Mouse (Mus musculus): ENCODE measurements at regions not wholly inside any gene's neighbourhood (a gene's known extent, or its start where the extent isn't known, plus 50 kb on each side); places are given as distances from the start of the nearest gene placed in this dataset.

GRCm38 (mm10) chr8:8462455-8462854 is 198.6 kb downstream of the Efnb2 start:
- Histone ChIP-seq H3K27ac (ENCODE audit: control insufficient read depth, low read depth, low read length) (no peak overlapping the region), H3K9ac (ENCODE audit: control insufficient read depth, low read depth, low read length, poor library complexity, severe bottlenecking) (no peak overlapping the region), H3K4me3 (ENCODE audit: control insufficient read depth in 1 of 2, insufficient read depth in 1 of 2, low read depth in 2 of 2, low read length in 2 of 2) (no peak overlapping the region), H3K27me3 (ENCODE audit: control insufficient read depth in 1 of 2, insufficient read depth in 2 of 2, low read length in 2 of 2) (no peaks in the 10 kb centered on the region), H3K79me2 (ENCODE audit: control insufficient read depth, insufficient read depth, low read length, poor library complexity) (no peaks in the 10 kb centered on the region), H3K9me3 (replicated peaks; ENCODE audit: insufficient read depth, low read length) (no peaks in the 10 kb centered on the region), H3K4me1 (ENCODE audit: control insufficient read depth in 1 of 2, insufficient read depth in 2 of 2, low read length in 2 of 2) (no peaks in the 10 kb centered on the region), H3K36me3 (ENCODE audit: control insufficient read depth in 1 of 2, insufficient read depth in 2 of 2, low read length in 2 of 2) (no peaks in the 10 kb centered on the region)
- peak; percentile 2 for DNase-seq (ENCODE audit: low read depth, low spot score)
- no peak for TF ChIP-seq BHLHE40 (IDR thresholded peaks at IDR 0.05; ENCODE audit: borderline replicate concordance, low read depth, low read length)
- TF ChIP-seq GABPA (IDR thresholded peaks at IDR 0.05; ENCODE audit: low read depth, low read length): no peak
- TF ChIP-seq HCFC1 (IDR thresholded peaks at IDR 0.05; ENCODE audit: low read depth, low read length): no peak
- TF ChIP-seq ZC3H11A (IDR thresholded peaks at IDR 0.05; ENCODE audit: low read depth, low read length): no peak
- TF ChIP-seq MAFK (IDR thresholded peaks at IDR 0.05; ENCODE audit: borderline replicate concordance, low read depth, low read length): no peak
- TF ChIP-seq ZNF384 (IDR thresholded peaks at IDR 0.05; ENCODE audit: low read depth, low read length): no peak
- no peak for TF ChIP-seq POLR2AphosphoS2 (IDR thresholded peaks at IDR 0.05; ENCODE audit: low read length)
- TF ChIP-seq SIN3A (IDR thresholded peaks at IDR 0.05; ENCODE audit: low read length): no peak
- no peak for TF ChIP-seq ZKSCAN1 (IDR thresholded peaks at IDR 0.05; ENCODE audit: low read depth, low read length)
- TF ChIP-seq CHD2 (IDR thresholded peaks at IDR 0.05; ENCODE audit: low read length): no peak
- TF ChIP-seq E2F4 (IDR thresholded peaks at IDR 0.05; ENCODE audit: borderline replicate concordance, low read depth, low read length): no peak

DNA sequence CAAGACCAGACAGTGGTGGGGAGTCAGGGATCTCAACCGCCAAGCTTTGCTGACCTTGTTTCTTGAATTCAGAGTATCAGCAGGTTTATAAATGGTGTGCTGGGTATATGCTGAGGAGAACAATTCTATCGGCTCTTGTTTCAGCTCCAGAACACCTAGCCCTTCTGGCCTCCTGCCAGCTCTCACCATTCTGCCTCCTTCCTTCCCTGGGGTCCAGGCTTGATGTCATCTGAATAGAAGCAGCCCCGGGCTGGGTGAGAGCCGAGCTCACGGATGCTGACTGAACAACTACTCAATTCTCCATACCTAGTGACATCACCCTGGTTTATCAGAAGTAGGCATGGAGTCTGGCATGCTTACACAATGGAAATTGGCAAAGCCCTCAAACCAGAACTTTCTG is 203.5 kb downstream of the Efnb2 start:
- H3K4me3 ChIP-seq (ENCODE audit: control insufficient read depth in 1 of 2, insufficient read depth in 1 of 2, low read depth in 2 of 2, low read length in 2 of 2): no peak overlapping the region
- no peaks in the 10 kb centered on the region for H3K9me3 ChIP-seq (replicated peaks; ENCODE audit: insufficient read depth, low read length)
- no peak for DNase-seq (ENCODE audit: low read depth, low spot score)
- no peaks in the 10 kb centered on the region for H3K36me3 ChIP-seq (ENCODE audit: control insufficient read depth in 1 of 2, insufficient read depth in 2 of 2, low read length in 2 of 2)
- H3K9ac ChIP-seq (ENCODE audit: control insufficient read depth, low read depth, low read length, poor library complexity, severe bottlenecking): no peak overlapping the region
- no peak overlapping the region for H3K27ac ChIP-seq (ENCODE audit: control insufficient read depth, low read depth, low read length)
- no peaks in the 10 kb centered on the region for H3K27me3 ChIP-seq (ENCODE audit: control insufficient read depth in 1 of 2, insufficient read depth in 2 of 2, low read length in 2 of 2)
- H3K79me2 ChIP-seq (ENCODE audit: control insufficient read depth, insufficient read depth, low read length, poor library complexity): no peaks in the 10 kb centered on the region
- no peaks in the 10 kb centered on the region for H3K4me1 ChIP-seq (ENCODE audit: control insufficient read depth in 1 of 2, insufficient read depth in 2 of 2, low read length in 2 of 2)
- TF ChIP-seq SIN3A (IDR thresholded peaks at IDR 0.05; ENCODE audit: low read length): no peak
- TF ChIP-seq GATA1 (IDR thresholded peaks at IDR 0.05; ENCODE audit: low read depth, low read length): no peak
- TF ChIP-seq ZMIZ1 (IDR thresholded peaks at IDR 0.05; ENCODE audit: low read depth, low read length): no peak
- TF ChIP-seq UBTF (IDR thresholded peaks at IDR 0.05; ENCODE audit: borderline replicate concordance, insufficient read depth, low read depth, low read length): no peak
- TF ChIP-seq CHD2 (IDR thresholded peaks at IDR 0.05; ENCODE audit: low read length): no peak
- TF ChIP-seq USF2 (IDR thresholded peaks at IDR 0.05; ENCODE audit: borderline replicate concordance in 1 of 2, insufficient read depth in 1 of 2, low read depth in 1 of 2, low read length in 2 of 2): no peak
- no peak for TF ChIP-seq MAZ (IDR thresholded peaks at IDR 0.05; ENCODE audit: low read depth, low read length)
- TF ChIP-seq JUND (IDR thresholded peaks at IDR 0.05; ENCODE audit: low read depth, low read length): no peak
- no peak for TF ChIP-seq KAT2A (conservative IDR thresholded peaks at IDR 0.05; ENCODE audit: low read depth, low read length)
- TF ChIP-seq ELF1 (IDR thresholded peaks at IDR 0.05; ENCODE audit: low read depth, low read length): no peak
- TF ChIP-seq EP300 (IDR thresholded peaks at IDR 0.05; ENCODE audit: low read depth in 1 of 2, low read length in 2 of 2): no peak
- no peak for TF ChIP-seq RAD21 (IDR thresholded peaks at IDR 0.05; ENCODE audit: low read depth, low read length)
- TF ChIP-seq BHLHE40 (IDR thresholded peaks at IDR 0.05; ENCODE audit: borderline replicate concordance, low read depth, low read length): no peak
- no peak for TF ChIP-seq MEF2A (IDR thresholded peaks at IDR 0.05; ENCODE audit: extremely low read depth, insufficient replicate concordance, low read depth, low read length, poor library complexity, severe bottlenecking)
- no peak for TF ChIP-seq SMC3 (IDR thresholded peaks at IDR 0.05; ENCODE audit: low read depth, low read length)
- no peak for TF ChIP-seq USF1 (IDR thresholded peaks at IDR 0.05; ENCODE audit: low read depth, low read length)
- TF ChIP-seq MYC (IDR thresholded peaks at IDR 0.05; ENCODE audit: low read depth, low read length): no peak
- TF ChIP-seq TAL1 (IDR thresholded peaks at IDR 0.05; ENCODE audit: low read length): no peak
